Mouse (Mus musculus) bone marrow, adult 2 months (tissue): Measurements from ENCODE around the gene Cd209g.

Source experiments
- CTCF ChIP-seq: fragments of 200-500 bp; IDR thresholded peaks from 2 replicates; pipeline ENCODE4 v1.5.1; 2011; ENCODE audit warnings: low read length, control low read depth; ENCODE audit not compliant: control insufficient read depth, insufficient read depth
- POLR2A ChIP-seq: fragments of 200-500 bp; IDR thresholded peaks from 2 replicates; pipeline ENCODE4 v1.6.1; 2011; ENCODE audit warnings: low read depth, mild to moderate bottlenecking, control low read depth, low read length, borderline replicate concordance; ENCODE audit not compliant: control insufficient read depth

- TF ChIP-seq POLR2A (no peak), CTCF (peak; percentile 89)
Measured at GRCm38 (mm10) chr8:4139660-4140646, 6.1 kb downstream of the Cd209g start.
